Mouse (Mus musculus) megakaryocyte-erythroid progenitor cell, adult 5 weeks (primary cell): ENCODE measurements around the gene Umodl1. TPM values are rescaled to one million over a fixed set of nuclear protein-coding genes. Genes with fewer than 3 reads are reported as not detected.

ENCODE experiments used
- polyA plus RNA-seq: library from polyadenylated mRNA; stranded (reverse); fragments of >175 nt; gene quantifications from 2 replicates; pipeline ENCODE4 v1.2.3, GENCODE M21; 2012

The Umodl1 gene
- polyA plus RNA-seq = not detected in 2 replicates

GRCm38 (mm10) chr17:30954340-30954739, at the start of gene Umodl1:
Gene Umodl1, plus strand, starts transcription at chr17:30954640.

GRCm38 (mm10) chr17:31057151-31057890, 102.9 kb downstream of the Umodl1 start, which contains the start of gene Abcg1:
Gene Abcg1, plus strand, starts transcription at chr17:31057675.

Other genes starting within 250 kb of the Umodl1 start
- not detected in 2 replicates for gene Glp1r, start 52.8 kb upstream of the Umodl1 start, polyA plus RNA-seq
- 6.3 and 6.9 TPM in 2 replicates for gene Abcg1, start 103.0 kb downstream of the Umodl1 start, polyA plus RNA-seq
- not detected in 2 replicates for gene Tff3, start 175.0 kb downstream of the Umodl1 start, polyA plus RNA-seq
- not detected in 2 replicates for gene Tff2, start 189.6 kb downstream of the Umodl1 start, polyA plus RNA-seq
- not detected in 2 replicates for gene Tff1, start 210.6 kb downstream of the Umodl1 start, polyA plus RNA-seq
- 1.9 and 3.6 TPM in 2 replicates for gene Tmprss3, start 244.3 kb downstream of the Umodl1 start, polyA plus RNA-seq